Mouse (Mus musculus): ENCODE measurements around the gene Gtpbp1. TPM values are rescaled to one million over a fixed set of nuclear protein-coding genes. Genes with fewer than 3 reads are reported as not detected.
"Not testable (repeated sequence)": the region's sequence is repeated elsewhere in the genome, so short reads cannot be mapped to it uniquely, and the experiment has no call there.

Gtpbp1 gene
- 10 to 100 TPM; 28.8 to 30.2 TPM for total RNA-seq (2021)
- long read RNA-seq, experiment 1, partial matches to known transcripts = 1 of 4 reads
- long read RNA-seq, experiment 1, other reads (novel, unspliced or antisense) = 1 of 4 reads
- long read RNA-seq, experiment 2, partial matches to known transcripts = 7 of 9 reads
- long read RNA-seq, experiment 2, other reads (novel, unspliced or antisense) = 1 of 9 reads

GRCm38 (mm10) chr15:79690426-79691022, at the start of gene Gtpbp1:
Gene Gtpbp1, plus strand, starts transcription at chr15:79690845.
- peak; percentile 86 to 88 for DNase-seq (ENCODE audit: low spot score in 2 of 2)

DNA sequence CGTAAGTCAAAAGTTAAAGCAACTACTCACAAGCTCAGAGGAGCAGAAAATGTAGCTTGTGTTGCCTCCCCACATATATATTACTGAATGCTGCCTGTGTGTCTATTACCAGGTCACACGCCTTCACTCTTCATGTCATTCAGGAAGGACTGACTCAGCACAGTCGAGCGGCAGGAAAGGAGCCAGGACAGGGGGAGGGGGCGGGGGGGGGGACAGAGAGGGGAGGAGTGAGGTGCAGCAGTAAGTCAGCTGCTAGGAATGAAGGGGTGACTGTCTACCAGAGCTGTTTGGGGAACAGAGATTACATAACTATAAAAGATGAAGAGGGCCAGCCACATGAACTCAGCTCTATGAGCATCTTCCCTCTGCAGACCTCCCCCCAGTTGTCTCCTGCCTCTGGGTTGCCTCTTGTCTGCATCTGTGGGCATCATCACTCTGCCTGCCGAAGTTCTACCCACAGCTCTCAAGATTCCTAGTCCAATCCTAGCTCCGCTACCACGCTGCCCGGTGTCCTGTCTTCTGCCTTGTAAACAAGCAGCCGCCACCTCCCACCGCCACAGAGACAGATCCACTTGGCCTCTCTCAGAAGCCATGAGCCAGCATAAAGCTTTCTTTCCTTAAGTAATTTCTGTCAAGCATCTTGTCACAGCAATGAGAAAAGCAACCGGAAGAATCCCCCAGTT, 49.4 kb upstream of the Gtpbp1 start:
- DNase-seq (ENCODE audit: low spot score in 2 of 2) = no peak

- DNase-seq (ENCODE audit: low spot score in 2 of 2) = no peak
These were observed 45.2 kb upstream of the Gtpbp1 start for GRCm38 (mm10) chr15:79645483-79645882.

- no peak for DNase-seq (ENCODE audit: low spot score in 2 of 2)
These were observed 42.5 kb upstream of the Gtpbp1 start for GRCm38 (mm10) chr15:79648130-79648529.

- DNase-seq (ENCODE audit: low spot score in 2 of 2) = peak in 1 of 2 experiments; percentile 22
These were observed 40.1 kb upstream of the Gtpbp1 start for GRCm38 (mm10) chr15:79650569-79650968.

DNA sequence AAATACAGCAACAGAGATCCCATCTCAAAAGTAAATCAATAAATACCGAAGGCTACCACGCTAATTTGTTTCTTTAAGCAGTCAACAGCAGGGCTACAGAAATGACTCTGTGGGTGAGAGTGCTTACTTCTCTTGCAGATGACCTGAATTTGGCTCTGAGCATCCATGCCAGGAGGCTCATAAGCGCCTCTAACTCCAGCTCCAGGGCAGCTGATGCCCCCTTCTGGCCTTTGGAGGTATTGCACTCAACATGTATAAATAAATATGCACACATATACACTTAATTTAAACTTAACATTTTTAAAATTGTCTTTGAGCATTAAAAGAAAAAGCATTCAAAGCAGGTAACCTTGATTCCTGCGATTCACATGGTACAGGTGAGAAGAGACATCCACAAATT, 39.2 kb upstream of the Gtpbp1 start:
- DNase-seq (ENCODE audit: low spot score in 2 of 2) = no peak

DNA sequence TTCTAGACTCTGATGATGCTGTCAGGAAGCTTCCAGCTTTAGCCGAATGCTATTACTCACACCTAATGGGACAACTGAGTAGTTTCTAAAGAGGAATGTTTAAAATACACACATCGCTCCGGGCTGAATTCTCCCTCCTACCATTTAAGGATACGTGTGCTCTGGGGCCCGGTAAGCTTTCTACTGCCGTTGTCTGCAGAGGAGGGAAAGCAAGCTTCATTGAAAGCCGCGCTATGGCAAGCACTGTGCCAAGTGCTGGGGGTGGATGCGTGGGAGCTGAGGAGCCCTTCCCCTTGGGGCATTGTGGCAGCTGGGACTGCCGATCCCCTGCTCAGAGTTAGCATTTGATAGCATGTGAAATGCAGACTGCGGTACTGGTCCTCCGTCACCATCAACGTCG, 34.2 kb upstream of the Gtpbp1 start:
- DNase-seq (ENCODE audit: low spot score in 2 of 2) = no peak

DNA sequence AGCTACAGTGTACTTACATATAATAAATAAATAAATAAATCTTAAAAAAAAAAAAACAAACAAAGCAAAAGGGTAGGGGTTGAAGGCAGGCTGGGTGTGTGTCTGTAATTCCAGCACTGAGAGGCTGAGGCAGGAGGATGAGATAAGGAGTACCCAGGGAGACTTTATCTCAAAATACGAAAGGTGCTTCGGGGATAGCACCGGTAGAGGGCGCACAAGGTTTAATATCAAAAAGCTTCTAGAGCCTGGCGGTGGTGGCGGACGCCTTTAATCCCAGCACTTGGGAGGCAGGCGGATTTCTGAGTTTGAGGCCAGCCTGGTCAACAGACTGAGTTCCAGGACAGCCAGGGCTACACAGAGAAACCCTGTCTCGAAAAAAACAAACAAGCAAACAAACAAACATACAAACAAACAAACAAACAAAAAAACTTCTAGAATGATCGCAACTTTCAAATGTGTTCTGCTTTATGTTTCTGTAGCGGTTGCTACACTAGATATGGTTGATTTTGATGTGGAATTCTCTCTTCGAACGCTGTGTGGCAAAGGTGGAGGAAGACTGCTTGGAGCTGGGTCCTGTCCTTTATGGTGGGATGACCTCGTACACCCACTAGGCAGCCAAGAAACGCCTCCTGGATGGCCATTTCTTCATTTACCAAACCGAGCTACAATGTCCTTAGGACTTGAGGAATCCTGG, 32.7 kb upstream of the Gtpbp1 start:
- peak; percentile 82 to 87 for DNase-seq (ENCODE audit: low spot score in 2 of 2)

DNA sequence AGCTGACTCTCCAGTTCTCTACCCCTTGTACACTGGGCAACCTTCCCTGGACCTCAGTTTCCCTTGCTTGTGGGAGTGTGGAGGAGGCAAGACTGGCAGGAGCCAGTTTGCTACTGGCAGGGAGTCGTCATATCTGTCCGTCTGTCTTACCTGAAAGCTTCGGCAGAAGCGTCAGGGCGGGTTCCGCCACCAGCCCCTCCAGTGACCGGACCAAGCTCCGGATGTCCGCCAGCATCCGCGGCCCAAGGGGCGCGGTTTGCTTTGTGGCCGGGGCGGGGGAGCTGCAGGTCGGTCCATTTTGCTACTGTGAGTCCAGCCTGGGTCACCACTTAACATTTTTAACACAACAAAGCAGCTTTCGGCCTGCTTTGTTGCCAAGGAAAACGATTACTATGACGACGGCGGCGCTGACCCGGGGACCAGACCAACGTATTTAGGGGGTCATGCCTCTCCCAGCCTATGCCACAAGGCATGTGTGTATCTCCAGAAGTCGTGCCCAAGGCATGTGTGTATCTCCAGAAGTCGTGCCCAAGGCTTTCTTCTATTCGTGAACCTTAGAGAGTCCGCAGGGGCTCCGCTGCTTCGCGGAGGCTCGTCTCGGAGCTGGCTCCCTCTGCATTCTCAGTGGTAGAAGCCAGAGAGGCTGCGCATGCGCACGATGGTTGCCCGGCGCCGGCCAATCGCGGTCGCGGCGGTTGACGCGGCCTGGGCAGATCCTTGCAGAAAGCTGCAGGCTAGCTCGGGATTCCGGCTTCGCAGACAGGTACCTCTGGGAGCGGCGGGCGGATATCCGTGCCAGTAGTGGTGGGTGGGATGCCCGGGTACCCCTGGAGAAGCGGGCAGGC, 31.9 kb upstream of the Gtpbp1 start, which contains the start of the genes Fam227a and Cby1:
Gene Fam227a, minus strand, starts transcription at position 426 of the 845 bp plus-strand sequence.
Gene Cby1, plus strand, starts transcription at position 669 of the 845 bp plus-strand sequence.
- DNase-seq (ENCODE audit: low spot score in 2 of 2) = peak; percentile 94 to 97

GRCm38 (mm10) chr15:79661852-79662251, 28.8 kb upstream of the Gtpbp1 start:
- DNase-seq (ENCODE audit: low spot score in 2 of 2) = no peak

- no peak for DNase-seq (ENCODE audit: low spot score in 2 of 2)
These were observed 26.0 kb upstream of the Gtpbp1 start for GRCm38 (mm10) chr15:79664666-79665065.

- no peak for DNase-seq (ENCODE audit: low spot score in 2 of 2)
These were observed 21.4 kb upstream of the Gtpbp1 start for GRCm38 (mm10) chr15:79669195-79669594.

DNA sequence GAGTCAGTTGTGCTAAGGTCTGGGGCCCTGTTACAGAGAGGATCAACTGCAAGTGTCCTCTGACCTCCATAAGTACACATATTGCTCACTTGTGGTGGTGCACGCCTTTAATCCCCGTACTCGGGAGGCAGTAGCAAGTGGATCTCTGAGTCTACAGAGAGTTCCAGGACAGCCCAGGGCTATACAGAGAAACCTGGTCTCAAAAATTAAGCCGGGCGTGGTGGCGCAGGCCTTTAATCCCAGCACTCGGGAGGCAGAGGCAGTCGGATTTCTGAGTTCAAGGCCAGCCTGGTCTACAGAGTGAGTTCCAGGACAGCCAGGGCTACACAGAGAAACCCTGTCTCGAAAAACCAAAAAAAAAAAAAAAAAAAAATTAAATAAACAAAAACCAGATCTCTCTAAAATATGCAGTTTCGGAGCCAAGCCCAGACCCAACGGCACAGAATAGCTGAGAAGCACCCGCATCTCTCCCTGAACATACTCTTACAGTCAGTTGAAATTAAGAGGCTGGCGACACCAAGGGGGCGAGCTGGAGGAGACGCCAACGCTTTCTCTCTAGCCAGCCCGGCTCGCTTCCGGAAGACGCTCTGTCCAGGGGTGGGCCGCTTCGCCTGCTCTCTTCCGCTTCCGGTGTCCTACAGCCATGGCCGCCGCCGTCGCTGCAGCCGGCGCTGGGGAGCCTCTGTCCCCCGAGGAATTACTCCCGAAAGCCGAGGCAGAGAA, 20.2 kb upstream of the Gtpbp1 start, which contains the start of gene Tomm22:
Gene Tomm22, plus strand, starts transcription at position 613 of the 723 bp plus-strand sequence.
- peak; percentile 80 to 82 for DNase-seq (ENCODE audit: low spot score in 2 of 2)

- DNase-seq (ENCODE audit: low spot score in 2 of 2) = no peak
These were observed 19.7 kb upstream of the Gtpbp1 start for GRCm38 (mm10) chr15:79670972-79671299.

- DNase-seq (ENCODE audit: low spot score in 2 of 2) = not testable (repeated sequence)
These were observed 18.8 kb upstream of the Gtpbp1 start for GRCm38 (mm10) chr15:79671828-79672348.

GRCm38 (mm10) chr15:79677936-79678335, 12.7 kb upstream of the Gtpbp1 start:
- DNase-seq (ENCODE audit: low spot score in 2 of 2) = no peak

DNA sequence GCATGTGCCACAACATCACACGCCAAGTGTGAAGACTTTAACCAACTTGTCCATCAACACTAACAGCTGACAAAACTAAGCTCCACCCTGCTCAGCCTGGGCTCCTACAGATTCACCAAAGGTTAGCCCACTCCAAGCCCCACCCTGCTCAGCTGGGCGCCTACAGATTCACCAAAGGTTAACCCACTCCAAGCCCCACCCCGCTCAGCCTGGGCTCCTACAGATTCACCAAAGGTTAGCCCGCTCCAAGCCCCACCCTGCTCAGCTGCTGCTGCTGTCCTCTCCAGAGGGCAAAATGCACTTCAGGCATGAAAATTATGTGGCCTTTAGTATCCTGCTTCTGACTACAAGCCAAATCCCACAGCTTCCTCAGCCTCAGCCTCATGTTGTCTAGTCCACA, 8.7 kb upstream of the Gtpbp1 start:
- DNase-seq (ENCODE audit: low spot score in 2 of 2) = no peak

- DNase-seq (ENCODE audit: low spot score in 2 of 2) = no peak
These were observed 7.5 kb upstream of the Gtpbp1 start for GRCm38 (mm10) chr15:79683146-79683545.

DNA sequence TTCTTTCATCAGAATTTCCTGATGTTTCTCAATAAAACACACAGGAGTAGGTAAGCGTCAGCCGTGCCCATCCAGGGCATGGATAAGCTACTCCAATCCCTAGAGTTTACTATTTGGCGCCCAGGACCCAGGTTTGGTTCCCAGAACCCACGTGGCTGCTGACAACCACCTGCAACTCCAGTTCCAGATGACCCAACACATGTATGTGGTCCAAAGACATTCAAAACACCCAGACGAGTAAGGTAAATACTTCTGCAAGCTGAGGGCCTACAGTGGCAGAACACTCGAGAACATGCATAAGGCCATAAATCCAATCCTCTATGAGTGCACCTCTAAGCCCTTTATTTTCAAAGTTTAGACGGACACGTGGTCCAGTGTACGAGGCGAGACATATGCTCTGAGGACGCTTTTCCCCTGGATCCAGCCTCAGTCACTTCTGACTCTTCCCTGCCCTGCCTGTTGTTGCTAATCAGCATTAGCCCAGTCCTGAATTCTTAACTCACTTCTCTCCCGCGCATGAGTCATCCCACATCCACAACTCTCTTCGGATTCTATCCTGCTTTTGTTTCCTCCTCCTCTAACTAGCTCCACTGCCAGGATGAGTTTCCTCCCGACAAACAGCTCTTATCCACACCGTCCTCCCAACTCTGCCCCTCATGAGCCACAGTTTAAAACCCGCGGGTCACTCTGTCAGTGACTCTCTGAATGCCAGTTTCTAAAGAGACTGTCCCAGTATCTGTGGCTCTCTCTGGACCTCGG, 6.8 kb upstream of the Gtpbp1 start:
- DNase-seq (ENCODE audit: low spot score in 2 of 2) = peak in 1 of 2 experiments; percentile 25

All from adrenal gland, adult 18-20 months (tissue).